Mouse (Mus musculus) heart, embryonic 13.5 days (tissue): Measurements from ENCODE around the gene Nfil3. TPM values are rescaled to one million over a fixed set of nuclear protein-coding genes. Genes with fewer than 3 reads are reported as not detected.

ENCODE experiments used
- ATAC-seq: fragments of 200-750 bp; cut with Nextera tagmentation; 2 replicates; pipeline ENCODE4 v1.8.0; 2017; ENCODE audit warnings: moderate TSS enrichment; ENCODE audit not compliant: insufficient number of reproducible peaks, low FRiP score, low TSS enrichment; ENCODE audit errors: extremely low read depth
- H3K27ac ChIP-seq: fragments of 300-500 bp; sonication (generic); replicated peaks from 2 replicates; pipeline ENCODE4 v1.5.1; 2015; ENCODE audit warnings: moderate library complexity, mild to moderate bottlenecking, inconsistent platforms
- H3K27me3 ChIP-seq: fragments of 300-500 bp; sonication (generic); replicated peaks from 2 replicates; pipeline ENCODE4 v1.6.1; 2015; ENCODE audit warnings: mild to moderate bottlenecking, inconsistent platforms
- H3K36me3 ChIP-seq: fragments of 300-500 bp; sonication (generic); 2 replicates; pipeline ENCODE4 v1.6.1; 2015; ENCODE audit warnings: mild to moderate bottlenecking, inconsistent platforms
- H3K4me1 ChIP-seq: fragments of 300-500 bp; sonication (generic); 2 replicates; pipeline ENCODE4 v1.6.1; 2015; ENCODE audit warnings: inconsistent platforms
- H3K4me2 ChIP-seq: fragments of 300-500 bp; sonication (generic); 2 replicates; pipeline ENCODE4 v1.6.1; 2015; ENCODE audit warnings: inconsistent platforms, mild to moderate bottlenecking, moderate library complexity
- H3K4me3 ChIP-seq: fragments of 300-500 bp; sonication (generic); 2 replicates; pipeline ENCODE4 v1.5.1; 2015; ENCODE audit warnings: moderate library complexity, mild to moderate bottlenecking, inconsistent platforms
- H3K9ac ChIP-seq: fragments of 300-500 bp; sonication (generic); 2 replicates; pipeline ENCODE4 v1.6.1; 2015; ENCODE audit warnings: inconsistent platforms, mild to moderate bottlenecking, moderate library complexity
- H3K9me3 ChIP-seq: fragments of 300-500 bp; sonication (generic); 2 replicates; pipeline ENCODE4 v1.6.1; 2016; ENCODE audit warnings: inconsistent platforms
- WGBS: fragments of 180-500 bp; shearing (Covaris S2); methylation state at CpG from one replicate; pipeline ENCODE4 v1.1.7; 2015; ENCODE audit warnings: mixed read lengths; 5-methylcytosine and 5-hydroxymethylcytosine counted together
- polyA plus RNA-seq: library from polyadenylated mRNA; unstranded; fragments of >200 nt; fragmentation: Nextera tagmentation; extraction: Ambion mirVana; gene quantifications from 2 replicates; pipeline ENCODE4 v1.2.1, GENCODE M21; 2015

Nfil3 gene
- polyA plus RNA-seq, 1 experiment from 2014 or later: 36.8 TPM

DNA sequence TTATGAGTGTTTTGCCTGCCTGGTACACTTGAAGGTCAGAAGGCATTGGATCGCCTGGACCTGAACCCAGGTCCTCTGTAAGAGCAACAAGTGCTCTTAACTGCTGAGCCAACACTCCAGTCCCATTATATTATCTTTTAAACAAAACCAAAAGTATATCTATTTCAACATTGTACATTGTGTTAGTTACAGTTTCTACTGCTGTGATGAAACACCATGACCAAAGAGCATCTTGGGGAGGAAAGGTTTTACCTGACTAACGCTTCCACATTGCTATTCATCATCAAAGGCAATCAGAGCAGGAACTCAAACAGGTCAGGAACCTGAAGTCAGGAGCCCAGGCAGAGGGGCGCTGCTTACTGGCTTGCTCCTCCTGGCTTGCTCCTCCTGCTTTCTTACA lies 8.2 kb downstream of the Nfil3 start:
- Histone ChIP-seq H3K4me2 (no peak overlapping the region), H3K27me3 (0 out of 2 replicates have a peak, but pooled peaks cover under 1% of the 10 kb centered on the region), H3K4me1 (peaks cover 83% of the 10 kb centered on the region), H3K9me3 (no peaks in the 10 kb centered on the region), H3K9ac (no peak overlapping the region), H3K27ac (no peak overlapping the region), H3K4me3 (no peak overlapping the region), H3K36me3 (peaks cover 16% of the 10 kb centered on the region)
- ATAC-seq: no peak
- WGBS: 90% methylated on average over 3 of the region's 3 CpGs

DNA sequence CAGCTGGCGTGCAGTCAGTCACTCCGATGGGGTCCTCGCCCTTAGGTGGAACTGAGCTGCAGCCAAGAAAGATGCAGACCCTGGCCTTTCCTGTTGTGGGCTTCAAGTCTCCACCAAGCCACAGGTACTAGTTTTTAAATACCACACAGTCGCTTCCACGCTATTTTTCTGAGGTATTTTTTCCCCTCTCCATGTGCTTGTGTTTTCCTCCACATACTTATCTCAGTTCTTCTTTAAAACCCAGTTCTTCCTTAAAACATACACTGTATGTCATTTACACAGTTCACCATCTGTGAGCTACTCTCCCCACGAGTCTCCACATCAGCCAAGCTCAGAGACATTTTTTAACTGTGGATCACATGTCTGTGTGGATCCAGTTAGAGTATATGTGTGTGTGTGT lies 10.0 kb downstream of the Nfil3 start:
- Histone ChIP-seq H3K4me3 (no peak overlapping the region), H3K9me3 (no peaks in the 10 kb centered on the region), H3K4me2 (no peak overlapping the region), H3K4me1 (peaks cover 65% of the 10 kb centered on the region), H3K27ac (no peak overlapping the region), H3K9ac (no peak overlapping the region), H3K27me3 (no peaks in the 10 kb centered on the region), H3K36me3 (peaks cover 33% of the 10 kb centered on the region)
- no peak for ATAC-seq
- 69% methylated on average over 6 of the region's 6 CpGs for WGBS

DNA sequence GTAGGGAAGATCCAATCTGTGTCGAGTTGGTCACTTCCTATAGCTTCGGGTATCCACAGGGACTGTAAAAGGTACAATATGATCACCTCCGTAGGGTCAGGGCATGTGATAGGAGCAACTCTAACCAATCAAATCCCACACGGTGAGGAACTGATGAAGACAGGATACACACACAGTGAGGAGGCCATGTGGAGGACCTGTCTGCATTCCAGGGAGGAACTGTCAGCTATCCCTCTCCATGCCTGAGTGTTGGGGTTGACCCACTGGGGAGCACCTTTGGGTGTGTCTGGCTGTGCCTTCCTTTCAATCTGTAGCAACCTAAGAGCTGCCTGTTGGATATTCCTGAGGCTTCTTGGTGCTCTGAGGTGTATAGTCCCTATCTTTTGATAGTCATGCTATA lies 18.0 kb downstream of the Nfil3 start:
- Histone ChIP-seq H3K9me3 (no peaks in the 10 kb centered on the region), H3K27ac (no peak overlapping the region), H3K4me3 (no peak overlapping the region), H3K27me3 (no peaks in the 10 kb centered on the region), H3K36me3 (peaks cover 40% of the 10 kb centered on the region), H3K9ac (no peak overlapping the region), H3K4me1 (no peaks in the 10 kb centered on the region), H3K4me2 (no peak overlapping the region)
- 77% methylated on average over 4 of the region's 4 CpGs for WGBS
- ATAC-seq: no peak

DNA sequence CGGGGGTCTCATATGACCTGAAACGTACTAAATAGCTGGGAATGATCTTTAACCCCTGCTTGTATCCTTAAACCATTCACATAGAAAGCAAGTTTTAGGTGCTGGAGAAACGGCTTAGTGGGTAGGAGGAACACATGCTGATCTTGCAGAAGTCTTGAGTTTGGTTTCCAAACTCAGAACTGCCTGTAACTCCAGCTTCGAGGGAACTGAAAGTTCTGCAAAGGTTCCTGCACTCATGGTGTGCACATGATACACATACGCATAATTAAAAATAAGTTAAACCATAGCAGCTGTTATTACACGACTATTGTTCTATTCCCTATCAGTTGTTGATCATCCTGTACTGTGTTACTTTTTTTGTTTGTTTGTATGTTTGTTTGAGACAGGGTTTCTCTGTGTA lies 18.5 kb downstream of the Nfil3 start:
- Histone ChIP-seq H3K9me3 (no peaks in the 10 kb centered on the region), H3K4me1 (no peaks in the 10 kb centered on the region), H3K36me3 (peaks cover 34% of the 10 kb centered on the region), H3K27ac (no peak overlapping the region), H3K9ac (no peak overlapping the region), H3K4me3 (no peak overlapping the region), H3K27me3 (no peaks in the 10 kb centered on the region), H3K4me2 (no peak overlapping the region)
- no peak for ATAC-seq
- WGBS: 85% methylated on average over 6 of the region's 6 CpGs

GRCm38 (mm10) chr13:52953779-52954553 lies 26.9 kb downstream of the Nfil3 start:
- H3K4me1 ChIP-seq: no peaks in the 10 kb centered on the region
- no peaks in the 10 kb centered on the region for H3K36me3 ChIP-seq
- ATAC-seq: no peak
- no peaks in the 10 kb centered on the region for H3K9me3 ChIP-seq
- H3K27me3 ChIP-seq: no peaks in the 10 kb centered on the region
- H3K4me3 ChIP-seq: no peak overlapping the region
- no peak overlapping the region for H3K27ac ChIP-seq
- H3K9ac ChIP-seq: no peak overlapping the region
- WGBS: 80% methylated on average over 6 of the region's 6 CpGs
- no peak overlapping the region for H3K4me2 ChIP-seq

DNA sequence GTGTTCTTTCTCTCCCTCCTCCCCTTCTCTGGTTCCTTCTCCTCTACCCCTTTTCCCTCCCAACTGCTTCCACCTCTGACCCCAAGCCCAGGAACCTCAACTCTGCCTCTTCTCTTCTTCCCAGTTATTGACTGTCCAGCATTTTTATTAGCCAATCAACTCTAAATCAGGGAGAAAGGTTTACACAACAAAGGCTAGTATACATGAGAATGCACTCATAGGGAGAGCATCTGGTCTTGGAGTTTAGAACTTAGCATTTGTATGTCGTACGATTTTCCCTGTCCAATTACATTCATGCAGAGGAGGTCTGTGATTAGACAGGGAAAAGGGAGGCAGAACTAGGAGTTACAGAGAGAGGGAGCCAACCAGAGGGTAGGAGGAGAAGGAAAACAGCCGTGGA lies 31.7 kb downstream of the Nfil3 start:
- Histone ChIP-seq H3K36me3 (no peaks in the 10 kb centered on the region), H3K27me3 (no peaks in the 10 kb centered on the region), H3K9ac (no peak overlapping the region), H3K4me1 (peaks cover 1% of the 10 kb centered on the region), H3K4me2 (no peak overlapping the region), H3K27ac (no peak overlapping the region), H3K9me3 (no peaks in the 10 kb centered on the region; the same call in 1 of the 2 replicates), H3K4me3 (no peak overlapping the region)
- WGBS: 82% methylated on average over 3 of the region's 3 CpGs
- no peak for ATAC-seq

DNA sequence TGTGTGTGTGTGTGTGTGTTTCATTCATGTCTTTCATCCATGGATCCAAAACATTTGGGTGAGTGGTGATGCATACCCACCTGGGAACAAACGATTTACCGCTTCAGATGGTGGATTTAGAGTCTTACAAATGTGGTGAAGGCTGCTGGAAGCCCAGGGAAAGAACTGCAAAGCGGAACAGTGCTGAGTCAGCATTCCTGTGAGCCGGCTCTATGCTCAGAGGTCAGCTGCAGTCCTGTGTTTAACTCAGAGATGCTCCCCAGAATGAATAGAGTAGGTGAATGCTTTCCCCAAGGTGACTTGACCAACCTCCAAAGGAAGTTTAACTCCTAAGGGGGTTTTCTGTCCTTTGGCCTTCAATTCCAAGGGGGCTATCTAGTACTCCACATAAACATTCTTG lies 33.3 kb downstream of the Nfil3 start:
- H3K36me3 ChIP-seq: no peaks in the 10 kb centered on the region
- peaks cover 17% of the 10 kb centered on the region for H3K4me1 ChIP-seq
- H3K27ac ChIP-seq: no peak overlapping the region
- no peak overlapping the region for H3K4me3 ChIP-seq
- H3K4me2 ChIP-seq: no peak overlapping the region
- WGBS: 80% methylated on average over 4 of the region's 4 CpGs
- H3K27me3 ChIP-seq: no peaks in the 10 kb centered on the region
- H3K9ac ChIP-seq: no peak overlapping the region
- ATAC-seq: no peak
- no peaks in the 10 kb centered on the region; the same call in 1 of the 2 replicates for H3K9me3 ChIP-seq

- ATAC-seq: no peak
- no peaks in the 10 kb centered on the region for H3K36me3 ChIP-seq
- peaks cover 17% of the 10 kb centered on the region for H3K4me1 ChIP-seq
- no peak overlapping the region for H3K4me2 ChIP-seq
- H3K4me3 ChIP-seq: no peak overlapping the region
- 75% methylated on average over 9 of the region's 9 CpGs for WGBS
- H3K9ac ChIP-seq: no peak overlapping the region
- no peak overlapping the region for H3K27ac ChIP-seq
- no peaks in the 10 kb centered on the region; the same call in 1 of the 2 replicates for H3K9me3 ChIP-seq
- no peaks in the 10 kb centered on the region for H3K27me3 ChIP-seq
Observed at GRCm38 (mm10) chr13:52945769-52946168, 35.1 kb downstream of the Nfil3 start.

GRCm38 (mm10) chr13:52944116-52944515 lies 36.8 kb downstream of the Nfil3 start:
- H3K9me3 ChIP-seq: no peaks in the 10 kb centered on the region; the same call in 1 of the 2 replicates
- H3K36me3 ChIP-seq: no peaks in the 10 kb centered on the region
- H3K4me1 ChIP-seq: peaks cover 17% of the 10 kb centered on the region
- H3K4me3 ChIP-seq: no peak overlapping the region
- no peak overlapping the region for H3K9ac ChIP-seq
- no peak for ATAC-seq
- H3K27me3 ChIP-seq: no peaks in the 10 kb centered on the region
- no peak overlapping the region for H3K4me2 ChIP-seq
- 0 out of 2 replicates have a peak overlapping the region, but pooled peaks have one; percentile 45 for H3K27ac ChIP-seq
- WGBS: 34% methylated on average over 4 of the region's 4 CpGs

GRCm38 (mm10) chr13:52942876-52943388 lies 37.9 kb downstream of the Nfil3 start:
- Histone ChIP-seq H3K9ac (no peak overlapping the region), H3K27me3 (no peaks in the 10 kb centered on the region), H3K4me3 (no peak overlapping the region), H3K4me2 (no peak overlapping the region), H3K27ac (no peak overlapping the region), H3K36me3 (no peaks in the 10 kb centered on the region), H3K4me1 (peaks cover 17% of the 10 kb centered on the region), H3K9me3 (no peaks in the 10 kb centered on the region; the same call in 1 of the 2 replicates)
- ATAC-seq: no peak
- 80% methylated on average over 1 of the region's 1 CpGs for WGBS

- H3K9ac ChIP-seq: no peak overlapping the region
- 70% methylated on average over 7 of the region's 7 CpGs for WGBS
- no peak overlapping the region for H3K27ac ChIP-seq
- ATAC-seq: no peak
- H3K4me2 ChIP-seq: no peak overlapping the region
- no peaks in the 10 kb centered on the region for H3K27me3 ChIP-seq
- no peak overlapping the region for H3K4me3 ChIP-seq
- no peaks in the 10 kb centered on the region for H3K9me3 ChIP-seq
- H3K4me1 ChIP-seq: peaks cover 17% of the 10 kb centered on the region
- no peaks in the 10 kb centered on the region for H3K36me3 ChIP-seq
Observed at GRCm38 (mm10) chr13:52940956-52941355, 39.9 kb downstream of the Nfil3 start.

GRCm38 (mm10) chr13:52930582-52930981 lies 50.3 kb downstream of the Nfil3 start:
- Histone ChIP-seq H3K9ac (0 out of 2 replicates have a peak overlapping the region, but pooled peaks have one; percentile 24), H3K4me3 (no peak overlapping the region), H3K4me1 (peaks cover 30% of the 10 kb centered on the region), H3K27ac (no peak overlapping the region), H3K4me2 (no peak overlapping the region), H3K9me3 (no peaks in the 10 kb centered on the region), H3K27me3 (no peaks in the 10 kb centered on the region; the same call in 1 of the 2 replicates), H3K36me3 (peaks cover 2% of the 10 kb centered on the region; the same call in 1 of the 2 replicates)
- ATAC-seq: no peak
- WGBS: 49% methylated on average over 10 of the region's 10 CpGs
